Mouse (Mus musculus) liver, embryonic 14 days (tissue): ENCODE measurements around the gene Gm20903. TPM values are rescaled to one million over a fixed set of nuclear protein-coding genes. Genes with fewer than 3 reads are reported as not detected.

ENCODE experiments used
- polyA plus RNA-seq: library from polyadenylated mRNA; depleted of rRNA; stranded (reverse); fragments of >200 nt; gene quantifications from 2 replicates; pipeline ENCODE4 v1.2.3, GENCODE M21; 2012; rRNA removed

Gm20903 gene
- polyA plus RNA-seq = not detected in 2 replicates

DNA sequence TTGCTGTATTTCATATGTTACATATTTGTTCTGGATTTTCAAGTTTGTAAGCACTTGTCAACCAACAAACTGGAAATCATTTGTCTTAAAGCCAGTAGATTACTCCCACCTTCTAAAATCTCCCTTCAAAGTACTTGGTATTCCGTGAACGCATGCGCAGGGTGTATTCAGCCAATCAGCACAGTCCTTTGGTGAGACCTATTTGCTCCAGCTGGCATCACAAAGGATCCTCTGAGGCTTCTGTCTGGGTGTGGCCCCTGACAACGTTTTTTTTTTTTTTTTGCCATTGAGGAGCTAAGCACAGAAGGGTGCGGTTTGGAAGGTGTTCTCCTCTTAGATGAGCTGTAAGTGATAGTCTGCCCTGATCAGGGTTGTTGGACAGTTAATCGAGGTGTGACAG, at the start of gene Gm20903:
Gm20903 (plus strand) TSS at position 301 of the 400 bp plus-strand sequence.

